Mouse (Mus musculus): ENCODE data around the gene Banp. TPM values are rescaled to one million over a fixed set of nuclear protein-coding genes. Genes with fewer than 3 reads are reported as not detected.

Gene Banp
- polyA plus RNA-seq, 1 experiment from 2014 or later: 53.1 TPM

DNA sequence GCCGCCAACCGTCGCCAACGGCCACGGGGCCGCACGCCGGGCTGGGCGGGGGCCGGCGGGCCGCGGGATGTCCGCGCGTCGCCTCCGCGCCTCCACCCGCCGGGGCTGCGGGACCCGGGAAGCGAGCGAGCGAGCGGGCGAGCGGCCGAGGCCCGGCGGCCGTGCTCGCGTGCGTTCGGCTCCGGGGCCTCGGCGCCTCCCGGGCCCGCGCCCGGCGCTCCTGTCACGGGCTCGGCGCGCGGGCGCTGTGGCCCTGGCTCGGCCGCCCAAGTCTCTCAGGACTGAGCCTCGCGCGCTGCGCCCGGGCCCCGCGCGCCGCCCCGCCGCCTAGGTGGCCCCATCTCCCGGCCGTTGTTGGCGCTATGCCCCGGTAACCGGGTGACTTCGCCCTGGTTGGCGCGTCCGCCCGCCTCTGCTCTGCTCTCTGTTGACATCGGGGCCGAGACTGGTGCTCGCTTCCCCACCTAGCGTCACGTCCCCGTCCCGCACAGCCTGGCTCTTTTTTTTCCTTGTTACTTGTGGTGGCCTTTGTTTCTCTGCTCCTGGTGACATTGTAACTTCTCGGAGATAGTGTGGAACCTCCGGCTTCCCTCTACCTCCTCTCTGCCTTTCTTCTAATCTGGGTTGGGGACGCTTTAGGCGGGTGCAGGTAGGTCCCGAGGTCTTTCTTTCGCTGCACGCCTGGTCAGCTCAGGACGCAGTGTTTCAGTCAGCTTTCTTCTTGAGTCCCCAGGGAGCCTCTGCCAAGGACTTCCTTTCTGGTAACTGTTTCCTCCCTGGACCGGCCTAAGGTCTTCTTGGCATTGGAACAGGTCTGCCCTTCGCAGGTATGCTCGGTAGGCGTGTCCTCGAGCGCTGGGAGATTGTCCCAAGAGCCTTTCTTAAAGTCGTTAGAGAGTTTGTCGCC is 1.5 kb downstream of the Banp start:
- H3K27ac ChIP-seq (ENCODE audit: low read depth, low read length): peak overlapping the region; percentile 78
- H3K4me2 ChIP-seq (ENCODE audit: low read depth, low read length, severe bottlenecking): peak overlapping the region; percentile 84
- H3K4me3 ChIP-seq (ENCODE audit: low read depth, low read length): peak overlapping the region; percentile 97
- DNase-seq (ENCODE audit: low spot score) (peak; percentile 77), ATAC-seq (replicated peaks; ENCODE audit: low FRiP score) (peak; percentile 5; the same call in 1 of the 2 replicates)
- no peaks in the 10 kb centered on the region; the same call in 1 of the 2 replicates for H3K36me3 ChIP-seq (ENCODE audit: control insufficient read depth, insufficient read depth, low read length)
- WGBS: under 1% methylated on average over 67 of the region's 97 CpGs
- no peaks in the 10 kb centered on the region for H3K9me3 ChIP-seq (ENCODE audit: control insufficient read depth, low read length)
- peaks cover 19% of the 10 kb centered on the region for H3K4me1 ChIP-seq (replicated peaks; ENCODE audit: control insufficient read depth, insufficient read depth, low read length)
- H3K9ac ChIP-seq (ENCODE audit: low read length): peak overlapping the region; percentile 97
- no peaks in the 10 kb centered on the region for H3K27me3 ChIP-seq (ENCODE audit: control insufficient read depth, insufficient read depth, low read length)

DNA sequence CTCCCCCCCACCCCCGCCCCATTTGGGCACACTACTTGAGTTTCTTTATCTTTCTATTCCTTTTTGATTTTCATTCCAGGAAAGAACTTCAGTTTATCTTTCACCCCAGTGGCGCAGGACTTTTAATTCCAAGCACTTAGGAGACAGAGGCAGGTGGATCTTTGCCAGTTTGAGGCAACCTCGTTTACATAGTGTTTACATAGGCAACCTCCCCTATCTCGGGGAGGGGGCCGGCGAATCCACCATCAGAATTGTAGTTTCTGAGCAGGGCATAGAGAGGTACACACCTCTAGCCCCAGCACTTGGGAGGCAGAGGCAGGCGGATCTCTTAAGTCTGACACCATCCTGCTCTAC is 2.1 kb downstream of the Banp start:
- Histone ChIP-seq H3K27me3 (ENCODE audit: control insufficient read depth, insufficient read depth, low read length) (no peaks in the 10 kb centered on the region), H3K36me3 (ENCODE audit: control insufficient read depth, insufficient read depth, low read length) (no peaks in the 10 kb centered on the region; the same call in 1 of the 2 replicates), H3K9me3 (ENCODE audit: control insufficient read depth, low read length) (no peaks in the 10 kb centered on the region), H3K4me2 (ENCODE audit: low read depth, low read length, severe bottlenecking) (peak overlapping the region; percentile 84), H3K9ac (ENCODE audit: low read length) (peak overlapping the region; percentile 97), H3K4me3 (ENCODE audit: low read depth, low read length) (peak overlapping the region; percentile 97), H3K27ac (ENCODE audit: low read depth, low read length) (no peak overlapping the region), H3K4me1 (replicated peaks; ENCODE audit: control insufficient read depth, insufficient read depth, low read length) (peaks cover 19% of the 10 kb centered on the region)
- WGBS: 40% methylated on average over 7 of the region's 7 CpGs
- no peak for DNase-seq (ENCODE audit: low spot score)
- ATAC-seq (replicated peaks; ENCODE audit: low FRiP score): no peak

DNA sequence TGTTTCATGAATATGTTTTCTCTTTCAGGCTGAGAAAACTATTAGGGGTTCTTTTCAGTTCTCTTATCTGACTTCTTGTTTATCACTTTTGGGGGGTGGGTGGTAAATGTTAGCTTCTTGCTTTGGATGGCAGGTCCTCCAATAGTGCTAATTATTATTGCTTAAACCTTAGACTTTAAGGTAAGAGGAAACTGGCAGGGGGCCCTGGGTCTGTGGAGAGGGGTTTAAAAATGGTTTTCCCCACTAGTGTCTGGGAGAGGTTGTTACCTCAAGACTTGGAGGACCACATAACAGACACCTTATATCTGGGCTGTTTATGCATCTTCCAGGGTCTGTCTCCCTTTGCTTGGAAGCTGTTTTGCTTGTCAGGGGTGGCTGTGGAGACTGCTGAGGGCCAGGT is 2.6 kb downstream of the Banp start:
- no peak overlapping the region for H3K27ac ChIP-seq (ENCODE audit: low read depth, low read length)
- H3K9ac ChIP-seq (ENCODE audit: low read length): no peak overlapping the region
- peak overlapping the region; percentile 84; the same call in 1 of the 2 replicates for H3K4me2 ChIP-seq (ENCODE audit: low read depth, low read length, severe bottlenecking)

DNA sequence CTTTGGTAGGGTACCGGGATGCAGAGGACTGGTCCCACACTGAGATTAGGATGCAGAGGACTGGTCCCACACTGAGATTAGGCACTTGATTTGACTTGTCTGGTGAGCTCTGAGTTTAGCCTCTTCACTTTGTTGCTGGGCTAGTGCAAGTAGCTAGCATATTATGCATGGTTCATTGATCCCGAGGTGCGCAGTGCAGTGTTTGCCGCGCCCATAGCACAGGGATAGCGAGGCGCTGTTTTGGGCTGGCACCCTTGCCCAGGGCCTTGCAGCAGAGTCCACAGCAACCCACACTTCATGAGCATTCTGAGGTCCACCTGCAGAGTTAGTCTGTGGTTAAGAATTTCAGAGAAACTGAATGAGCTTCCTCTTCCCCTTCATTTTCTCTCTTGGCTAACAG is 3.2 kb downstream of the Banp start:
- Histone ChIP-seq H3K27ac (ENCODE audit: low read depth, low read length) (no peak overlapping the region), H3K4me3 (ENCODE audit: low read depth, low read length) (no peak overlapping the region), H3K4me1 (replicated peaks; ENCODE audit: control insufficient read depth, insufficient read depth, low read length) (peaks cover 12% of the 10 kb centered on the region; the same call in 1 of the 2 replicates), H3K9me3 (ENCODE audit: control insufficient read depth, low read length) (no peaks in the 10 kb centered on the region), H3K9ac (ENCODE audit: low read length) (no peak overlapping the region), H3K27me3 (ENCODE audit: control insufficient read depth, insufficient read depth, low read length) (no peaks in the 10 kb centered on the region), H3K36me3 (ENCODE audit: control insufficient read depth, insufficient read depth, low read length) (no peaks in the 10 kb centered on the region; the same call in 1 of the 2 replicates), H3K4me2 (ENCODE audit: low read depth, low read length, severe bottlenecking) (0 out of 2 replicates have a peak overlapping the region, but pooled peaks have one; percentile 16)
- DNase-seq (ENCODE audit: low spot score) (no peak), ATAC-seq (replicated peaks; ENCODE audit: low FRiP score) (no peak)
- WGBS: 88% methylated on average over 7 of the region's 7 CpGs

More for the DNA sequence above, 2.6 kb downstream of the Banp start:
- ATAC-seq (replicated peaks; ENCODE audit: low FRiP score): no peak
- no peaks in the 10 kb centered on the region for H3K27me3 ChIP-seq (ENCODE audit: control insufficient read depth, insufficient read depth, low read length)
- no peak overlapping the region; the same call in 1 of the 2 replicates for H3K4me3 ChIP-seq (ENCODE audit: low read depth, low read length)
- DNase-seq (ENCODE audit: low spot score): no peak
- no peaks in the 10 kb centered on the region; the same call in 1 of the 2 replicates for H3K36me3 ChIP-seq (ENCODE audit: control insufficient read depth, insufficient read depth, low read length)
- H3K9me3 ChIP-seq (ENCODE audit: control insufficient read depth, low read length): no peaks in the 10 kb centered on the region
- peaks cover 17% of the 10 kb centered on the region for H3K4me1 ChIP-seq (replicated peaks; ENCODE audit: control insufficient read depth, insufficient read depth, low read length)

DNA sequence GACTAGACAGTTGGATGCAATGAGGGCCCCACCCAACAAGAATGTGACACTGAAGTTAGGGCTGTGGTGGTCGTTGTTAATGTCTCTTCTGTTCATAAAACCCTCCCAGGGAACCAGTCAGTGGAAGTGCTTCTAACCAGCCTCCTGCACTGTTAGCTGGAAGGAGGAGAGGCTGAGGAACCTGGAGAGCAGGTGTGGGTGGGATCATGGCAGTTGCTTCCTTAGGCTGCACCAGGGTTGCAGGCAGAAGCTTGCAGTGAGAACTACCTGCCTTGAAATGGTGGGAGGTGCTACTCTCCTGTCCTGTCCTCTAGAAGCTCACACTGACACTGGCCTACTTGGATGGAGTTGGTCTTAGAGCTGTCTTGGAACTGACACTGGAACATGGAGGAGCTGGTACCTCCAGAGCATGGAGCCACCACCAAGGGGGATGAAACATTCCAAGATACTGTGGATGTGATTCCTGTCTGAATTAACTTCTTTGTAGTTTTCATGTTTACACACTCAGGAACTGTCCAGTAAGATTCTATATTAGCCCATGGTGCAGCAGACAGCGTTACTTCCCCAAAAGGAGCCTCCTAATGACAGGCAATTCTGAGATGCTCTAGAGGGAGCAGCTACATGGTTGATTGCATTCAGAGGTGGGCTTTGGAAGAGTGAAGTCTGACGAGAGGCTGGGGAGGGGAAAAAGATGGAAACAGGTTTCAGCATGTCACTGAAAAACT is 4.4 kb downstream of the Banp start:
- no peak overlapping the region for H3K9ac ChIP-seq (ENCODE audit: low read length)
- H3K27me3 ChIP-seq (ENCODE audit: control insufficient read depth, insufficient read depth, low read length): no peaks in the 10 kb centered on the region
- H3K4me1 ChIP-seq (replicated peaks; ENCODE audit: control insufficient read depth, insufficient read depth, low read length): peaks cover 6% of the 10 kb centered on the region; the same call in 1 of the 2 replicates
- H3K4me2 ChIP-seq (ENCODE audit: low read depth, low read length, severe bottlenecking): no peak overlapping the region
- no peaks in the 10 kb centered on the region; the same call in 1 of the 2 replicates for H3K36me3 ChIP-seq (ENCODE audit: control insufficient read depth, insufficient read depth, low read length)
- no peak for DNase-seq (ENCODE audit: low spot score)
- H3K9me3 ChIP-seq (ENCODE audit: control insufficient read depth, low read length): no peaks in the 10 kb centered on the region
- no peak overlapping the region for H3K27ac ChIP-seq (ENCODE audit: low read depth, low read length)
- H3K4me3 ChIP-seq (ENCODE audit: low read depth, low read length): no peak overlapping the region
- ATAC-seq (replicated peaks; ENCODE audit: low FRiP score): no peak
- 88% methylated on average over 3 of the region's 3 CpGs for WGBS

DNA sequence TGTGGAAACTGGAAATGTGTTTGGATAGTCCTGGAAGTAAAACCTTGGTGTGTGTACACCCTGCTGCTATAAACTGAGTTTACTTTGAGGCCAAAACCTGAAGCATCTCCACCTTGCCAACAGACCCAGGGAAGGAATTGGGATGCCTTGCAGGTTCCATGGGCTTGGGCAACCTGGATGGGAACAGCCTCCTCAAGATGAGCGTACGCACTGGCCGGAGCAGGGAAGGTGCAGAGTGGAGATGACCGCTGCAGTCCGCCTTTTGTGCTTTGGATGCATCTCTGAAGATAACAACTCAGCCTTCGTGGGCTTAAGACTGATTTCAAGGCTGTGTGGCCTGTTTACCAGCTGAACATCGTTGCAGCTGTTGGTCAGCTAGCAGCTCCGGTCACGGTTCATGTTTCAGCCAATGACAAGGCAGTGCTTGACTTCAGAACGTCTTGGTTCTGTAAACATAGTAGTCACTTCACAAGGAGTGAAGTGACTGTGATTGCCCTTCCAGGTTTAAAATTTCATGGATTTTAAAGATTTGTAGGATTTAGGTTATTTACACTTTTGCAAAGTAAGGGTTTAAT is 5.5 kb downstream of the Banp start:
- no peaks in the 10 kb centered on the region; the same call in 1 of the 2 replicates for H3K36me3 ChIP-seq (ENCODE audit: control insufficient read depth, insufficient read depth, low read length)
- WGBS: 90% methylated on average over 10 of the region's 10 CpGs
- H3K9me3 ChIP-seq (ENCODE audit: control insufficient read depth, low read length): no peaks in the 10 kb centered on the region
- ATAC-seq (replicated peaks; ENCODE audit: low FRiP score) (no peak), DNase-seq (ENCODE audit: low spot score) (no peak)
- H3K9ac ChIP-seq (ENCODE audit: low read length): no peak overlapping the region
- H3K27me3 ChIP-seq (ENCODE audit: control insufficient read depth, insufficient read depth, low read length): no peaks in the 10 kb centered on the region
- H3K4me2 ChIP-seq (ENCODE audit: low read depth, low read length, severe bottlenecking): no peak overlapping the region
- H3K4me3 ChIP-seq (ENCODE audit: low read depth, low read length): no peak overlapping the region
- peaks cover 3% of the 10 kb centered on the region; the same call in 1 of the 2 replicates for H3K4me1 ChIP-seq (replicated peaks; ENCODE audit: control insufficient read depth, insufficient read depth, low read length)
- H3K27ac ChIP-seq (ENCODE audit: low read depth, low read length): no peak overlapping the region

DNA sequence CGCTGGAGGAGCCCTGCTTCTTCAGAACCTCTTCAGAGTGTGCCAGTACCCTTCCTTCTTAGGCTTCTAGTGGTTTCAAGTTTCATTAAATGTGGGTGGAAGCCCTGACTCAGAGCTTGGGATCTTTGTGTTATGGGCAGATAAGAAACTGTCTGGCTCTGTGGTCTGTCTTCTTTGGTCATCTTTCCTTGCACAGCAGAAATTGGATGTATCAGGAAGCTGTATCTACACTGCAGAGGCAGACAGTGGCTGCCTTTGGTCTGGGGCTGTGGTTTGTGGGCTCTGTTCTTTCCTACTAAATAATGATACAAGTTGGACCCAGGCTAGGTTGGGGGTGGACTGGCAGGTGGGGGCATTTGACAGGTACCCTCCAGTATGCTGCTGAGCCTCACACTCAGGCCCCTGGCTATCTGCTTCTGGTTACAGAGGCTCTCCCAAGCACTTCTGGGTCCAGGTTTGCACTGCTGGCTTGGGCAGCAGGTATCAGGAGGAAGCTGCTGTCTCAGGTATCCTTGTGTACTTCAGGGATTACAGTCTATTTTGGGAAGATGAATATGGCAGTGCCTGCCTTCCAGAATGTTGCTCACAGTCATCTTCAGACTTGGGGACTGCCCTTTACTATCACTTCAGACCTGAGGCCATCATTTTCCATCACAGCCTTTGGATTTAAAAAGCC is 6.4 kb downstream of the Banp start:
- no peak for DNase-seq (ENCODE audit: low spot score)
- Histone ChIP-seq H3K36me3 (ENCODE audit: control insufficient read depth, insufficient read depth, low read length) (no peaks in the 10 kb centered on the region; the same call in 1 of the 2 replicates), H3K27ac (ENCODE audit: low read depth, low read length) (no peak overlapping the region)

DNA sequence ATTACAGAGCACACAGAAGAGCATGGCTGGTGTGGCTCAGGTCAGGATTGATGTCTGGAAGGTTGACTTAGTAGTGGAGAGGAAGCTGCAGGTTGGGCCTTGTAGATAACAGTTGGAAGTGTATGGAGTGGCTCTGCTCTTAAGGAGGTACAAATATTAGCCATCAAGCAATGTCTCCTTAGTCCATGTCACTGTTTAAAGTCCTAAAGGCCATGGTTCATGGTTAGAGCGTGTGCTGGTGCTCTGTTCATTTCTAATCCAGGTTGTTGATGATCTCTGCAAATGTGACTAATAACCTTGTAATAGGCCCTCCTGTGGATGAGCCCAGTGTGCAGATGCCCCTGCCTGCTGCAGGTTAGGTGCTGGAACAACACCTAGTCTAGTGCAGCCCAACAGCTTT is 8.8 kb downstream of the Banp start:
- 93% methylated on average over 1 of the region's 1 CpGs for WGBS
- H3K36me3 ChIP-seq (ENCODE audit: control insufficient read depth, insufficient read depth, low read length): no peaks in the 10 kb centered on the region; the same call in 1 of the 2 replicates
- H3K27ac ChIP-seq (ENCODE audit: low read depth, low read length): no peak overlapping the region
- H3K4me2 ChIP-seq (ENCODE audit: low read depth, low read length, severe bottlenecking): no peak overlapping the region
- no peak for ATAC-seq (replicated peaks; ENCODE audit: low FRiP score)
- no peaks in the 10 kb centered on the region; the same call in 1 of the 2 replicates for H3K4me1 ChIP-seq (replicated peaks; ENCODE audit: control insufficient read depth, insufficient read depth, low read length)
- no peak overlapping the region for H3K4me3 ChIP-seq (ENCODE audit: low read depth, low read length)
- no peaks in the 10 kb centered on the region for H3K9me3 ChIP-seq (ENCODE audit: control insufficient read depth, low read length)
- H3K27me3 ChIP-seq (ENCODE audit: control insufficient read depth, insufficient read depth, low read length): no peaks in the 10 kb centered on the region
- H3K9ac ChIP-seq (ENCODE audit: low read length): no peak overlapping the region
- DNase-seq (ENCODE audit: low spot score): no peak

More for the DNA sequence above, 6.4 kb downstream of the Banp start:
- H3K27me3 ChIP-seq (ENCODE audit: control insufficient read depth, insufficient read depth, low read length): no peaks in the 10 kb centered on the region
- H3K4me3 ChIP-seq (ENCODE audit: low read depth, low read length): no peak overlapping the region
- no peak overlapping the region for H3K4me2 ChIP-seq (ENCODE audit: low read depth, low read length, severe bottlenecking)
- 86% methylated on average over 1 of the region's 1 CpGs for WGBS
- peaks cover 3% of the 10 kb centered on the region; the same call in 1 of the 2 replicates for H3K4me1 ChIP-seq (replicated peaks; ENCODE audit: control insufficient read depth, insufficient read depth, low read length)
- no peak overlapping the region for H3K9ac ChIP-seq (ENCODE audit: low read length)
- H3K9me3 ChIP-seq (ENCODE audit: control insufficient read depth, low read length): no peaks in the 10 kb centered on the region
- no peak for ATAC-seq (replicated peaks; ENCODE audit: low FRiP score)
